Mouse (Mus musculus) monocyte, adult 5-6 weeks (primary cell): ENCODE results near the gene Mlip. TPM values are rescaled to one million over a fixed set of nuclear protein-coding genes. Genes with fewer than 3 reads are reported as not detected.

Experiments used
- ATAC-seq: fragments of 153-309, 156-312 bp; replicated peaks from 2 replicates; pipeline ENCODE4 v1.8.0; 2017; ENCODE audit warnings: mild to moderate bottlenecking; ENCODE audit not compliant: low TSS enrichment, insufficient number of reproducible peaks, severe bottlenecking, poor library complexity, low FRiP score
- total RNA-seq: library from RNA; stranded (forward); fragments of 200-1000, 200-491, 200-594 nt; gene quantifications from 3 replicates; pipeline ENCODE4 v1.2.3, GENCODE M21; 2017

The Mlip gene
- total RNA-seq, 1 experiment from 2014 or later, result not detected

DNA sequence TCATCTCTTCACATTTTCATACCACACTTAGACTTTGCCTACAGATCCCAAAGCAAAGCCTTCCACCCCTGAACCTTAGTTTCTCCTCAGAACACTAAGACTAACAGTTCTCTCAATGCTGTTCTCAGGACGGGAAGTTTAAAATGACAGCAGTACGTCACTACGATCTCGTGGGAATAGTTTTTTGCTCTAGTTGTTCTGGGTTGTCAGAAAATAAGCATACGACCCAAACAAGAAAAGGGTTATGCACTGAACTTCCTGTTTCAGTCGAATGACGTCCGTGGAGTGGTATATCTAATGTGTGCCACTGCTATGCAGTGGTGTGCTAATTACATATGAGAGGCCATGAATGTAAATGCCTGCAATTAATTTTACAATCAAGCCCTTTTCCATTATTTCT, 7.9 kb upstream of the Mlip start:
- no peak for ATAC-seq

- ATAC-seq, result no peak
Observed at GRCm38 (mm10) chr9:77359278-77359973, 6.7 kb upstream of the Mlip start.

GRCm38 (mm10) chr9:77353942-77354341, 1.2 kb upstream of the Mlip start:
- no peak for ATAC-seq

GRCm38 (mm10) chr9:77347704-77348103, 5.1 kb downstream of the Mlip start:
- ATAC-seq, result no peak

DNA sequence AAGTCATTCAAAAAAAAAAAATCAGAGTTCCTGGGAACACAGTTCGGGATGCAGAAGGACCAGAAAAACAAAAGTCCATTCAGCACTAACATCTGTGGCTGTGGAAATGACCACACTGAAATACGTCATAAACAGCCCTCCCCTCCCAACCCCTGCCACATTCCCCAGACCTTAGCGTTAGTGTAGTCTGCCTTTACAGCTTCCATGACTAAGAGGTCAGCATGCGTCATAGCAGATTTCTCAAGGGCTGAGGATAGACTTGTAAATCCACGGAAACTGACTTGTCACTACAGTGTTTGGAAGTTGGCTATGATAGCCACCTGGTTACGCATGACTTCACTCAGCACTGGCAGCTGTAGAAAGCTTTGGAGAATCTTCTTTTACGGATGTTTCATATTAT, 8.5 kb downstream of the Mlip start:
- ATAC-seq, result no peak

- no peak for ATAC-seq
Observed at GRCm38 (mm10) chr9:77340159-77340862, 12.5 kb downstream of the Mlip start.

GRCm38 (mm10) chr9:77339571-77340148, 13.1 kb downstream of the Mlip start:
- no peak for ATAC-seq

DNA sequence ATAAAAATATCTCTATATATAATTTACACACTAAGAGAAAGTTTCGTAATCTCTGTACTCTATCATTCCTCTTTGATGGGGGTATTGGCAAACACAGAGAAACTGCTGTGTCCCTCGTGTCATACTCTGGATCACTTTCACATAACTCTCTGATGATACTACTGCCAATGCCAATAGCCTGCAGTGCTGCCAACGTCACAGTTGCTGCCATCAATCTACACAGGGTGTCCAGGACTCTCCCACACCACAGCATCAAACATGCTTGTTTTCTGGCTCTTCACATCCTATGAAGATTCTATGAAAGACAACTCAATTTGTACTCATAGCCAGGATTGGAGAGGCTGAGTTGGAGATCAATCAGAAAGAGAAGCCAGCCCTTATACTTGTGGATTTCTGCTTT, 17.4 kb downstream of the Mlip start:
- ATAC-seq, result no peak

- ATAC-seq, result no peak
Observed at GRCm38 (mm10) chr9:77318346-77318745, 34.4 kb downstream of the Mlip start.

GRCm38 (mm10) chr9:77310548-77310947, 42.2 kb downstream of the Mlip start:
- no peak for ATAC-seq

DNA sequence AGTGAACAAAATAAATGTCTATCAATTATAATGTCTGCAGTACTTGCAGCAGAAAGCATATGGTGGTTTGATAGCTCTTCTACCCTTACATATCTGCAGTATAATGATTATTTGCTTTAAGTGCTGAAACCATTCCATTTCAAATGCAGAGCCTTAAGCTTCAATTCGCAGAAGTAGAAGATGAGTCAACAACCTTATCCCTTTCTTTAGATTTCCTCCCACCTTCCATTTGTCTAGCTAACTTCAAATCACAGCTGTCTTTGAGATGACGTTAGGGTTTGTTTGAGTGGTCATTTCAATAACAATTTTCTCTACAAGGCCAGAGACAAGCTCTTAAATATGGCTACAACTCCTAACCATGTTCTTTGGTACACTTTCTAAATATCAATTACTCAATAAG, 47.4 kb downstream of the Mlip start:
- ATAC-seq, result no peak

DNA sequence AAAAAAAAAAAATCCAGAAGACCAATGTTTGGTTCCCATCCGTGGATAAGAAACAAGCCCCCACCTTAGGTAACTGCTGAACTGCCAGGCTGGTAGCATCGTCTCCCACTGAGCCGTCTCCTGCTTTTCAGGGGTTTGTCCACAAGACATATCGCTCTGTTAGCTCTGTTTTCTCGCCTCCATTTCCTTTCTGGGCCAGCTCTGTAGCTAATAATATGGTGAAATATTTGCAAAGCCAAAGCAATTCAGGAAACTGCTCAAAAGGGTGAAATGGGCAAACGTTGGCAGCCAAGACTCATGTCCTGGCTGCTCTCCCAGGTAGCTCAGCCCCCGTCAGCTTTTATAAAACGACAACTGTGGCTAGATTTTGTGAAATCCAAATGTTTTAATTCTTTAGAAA, 50.4 kb downstream of the Mlip start:
- ATAC-seq, result no peak

- ATAC-seq, result no peak
Observed at GRCm38 (mm10) chr9:77287958-77288357, 64.8 kb downstream of the Mlip start.

DNA sequence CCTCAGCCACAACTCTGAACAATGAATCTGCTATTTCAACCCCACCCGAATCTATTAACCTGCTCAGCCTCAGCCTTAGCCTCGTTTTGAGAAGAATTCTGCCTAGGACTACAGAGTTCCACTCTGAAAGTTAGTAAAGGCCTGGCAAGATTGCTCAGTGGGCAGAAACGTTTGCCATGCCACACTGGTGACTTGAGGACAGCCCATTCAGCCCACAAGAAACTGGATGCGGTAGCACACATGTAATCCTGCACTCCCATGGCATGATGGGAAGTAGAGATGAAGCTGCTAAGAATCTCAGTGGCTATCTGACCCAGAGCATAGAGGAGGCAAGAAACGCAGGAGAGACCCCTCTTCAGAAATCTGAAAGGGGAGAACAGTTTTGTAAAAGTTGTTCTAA, 73.4 kb downstream of the Mlip start:
- no peak for ATAC-seq

DNA sequence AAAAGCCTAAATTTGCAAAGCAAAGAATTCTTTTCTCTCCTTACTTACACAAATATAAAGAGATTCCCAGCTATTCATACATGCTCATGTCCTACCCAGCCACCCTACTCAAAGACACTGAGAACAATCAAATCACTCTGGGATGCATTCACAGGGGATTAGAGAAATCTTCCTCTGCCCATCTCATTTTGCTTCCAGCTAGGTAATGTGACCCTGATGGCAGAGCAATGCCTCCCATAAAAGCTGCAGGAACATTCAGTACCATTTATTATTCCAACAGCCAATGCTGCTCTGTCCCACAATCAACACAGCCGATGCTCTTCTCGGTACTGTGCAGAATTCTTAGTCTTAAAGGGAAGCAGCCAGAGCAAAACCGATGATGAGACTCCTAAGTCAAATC, 74.7 kb downstream of the Mlip start:
- no peak for ATAC-seq

GRCm38 (mm10) chr9:77277270-77277669, 75.5 kb downstream of the Mlip start:
- ATAC-seq, result no peak

DNA sequence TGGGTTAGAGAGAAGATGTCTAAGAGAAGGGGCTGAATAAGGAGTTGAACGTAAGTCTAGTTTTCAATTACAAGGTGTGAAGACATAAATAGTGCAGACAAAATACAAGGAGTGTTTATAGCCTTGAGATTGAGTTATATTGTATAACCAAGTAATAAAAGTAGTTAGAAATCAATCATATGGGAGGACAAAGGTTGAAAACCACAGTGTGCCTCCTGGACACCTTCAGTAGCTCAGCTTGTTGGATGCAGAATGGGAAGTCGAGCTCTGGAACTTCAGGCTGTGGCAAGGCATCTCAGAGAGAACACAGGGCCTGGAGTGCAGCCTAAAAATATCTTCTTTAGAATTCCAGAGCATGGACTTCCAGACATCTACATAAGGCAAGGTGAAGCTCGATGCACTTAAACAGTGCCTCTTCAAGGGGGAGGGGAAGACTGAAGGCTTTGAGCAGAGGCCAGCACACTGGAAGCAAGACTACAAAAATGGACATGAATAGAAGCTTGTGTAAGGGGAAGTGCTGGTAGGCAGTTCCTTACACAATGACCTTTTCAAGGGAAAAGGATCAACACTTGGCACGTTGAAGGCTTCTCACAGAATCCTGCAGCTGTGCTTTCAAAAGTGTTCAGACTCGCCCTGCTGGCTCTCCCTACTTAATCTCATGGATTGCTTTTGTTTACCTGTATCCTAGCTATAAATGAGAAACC, 76.2 kb downstream of the Mlip start:
- ATAC-seq, result no peak

- ATAC-seq, result no peak
Observed at GRCm38 (mm10) chr9:77272727-77273126, 80.0 kb downstream of the Mlip start.

GRCm38 (mm10) chr9:77265268-77266017, 87.3 kb downstream of the Mlip start:
- no peak for ATAC-seq
